Mouse (Mus musculus): Measurements from ENCODE around the gene Zfp143. TPM values are rescaled to one million over a fixed set of nuclear protein-coding genes. Genes with fewer than 3 reads are reported as not detected.
"Not testable (repeated sequence)": the region's sequence is repeated elsewhere in the genome, so short reads cannot be mapped to it uniquely, and the experiment has no call there.

Gene Zfp143
- polyA plus RNA-seq, 1 experiment from 2014 or later = 15.8 TPM

DNA sequence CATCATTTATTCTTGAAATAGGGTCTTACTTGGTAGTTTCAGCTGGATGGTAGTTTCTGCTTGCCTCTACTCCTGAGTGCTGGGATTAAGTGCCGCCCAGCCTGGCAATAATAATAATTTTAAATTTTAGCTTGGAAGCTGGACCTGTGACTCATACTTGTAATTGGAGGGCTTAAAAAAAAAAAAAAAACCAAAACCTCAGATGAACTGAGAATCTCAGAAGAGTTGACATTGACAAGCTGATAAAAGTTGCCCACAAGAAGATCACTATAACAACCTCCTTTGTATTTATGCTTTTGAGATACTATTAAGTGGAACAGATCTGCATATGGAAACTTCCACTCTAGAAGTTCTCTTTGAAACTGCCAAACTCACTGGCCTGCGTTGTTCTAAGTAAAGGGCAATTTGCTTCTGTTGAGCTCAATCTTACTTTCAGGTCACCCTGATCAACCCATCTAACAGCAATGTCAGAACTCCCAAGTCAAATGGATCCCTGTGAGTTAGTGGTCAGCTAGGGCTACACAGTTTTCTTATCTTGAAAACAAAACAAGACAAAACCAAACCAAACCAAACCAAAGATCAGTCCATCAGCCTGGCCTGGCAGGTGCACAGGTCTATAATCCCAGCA, 59.3 kb downstream of the Zfp143 start:
- Histone ChIP-seq H3K36me3 (no peaks in the 10 kb centered on the region), H3K4me2 (peak overlapping the region; percentile 73; the same call in 1 of the 2 replicates), H3K27ac (peak overlapping the region; percentile 93; the same call in 1 of the 2 replicates), H3K4me3 (replicated peaks) (no peak overlapping the region), H3K9ac (no peak overlapping the region), H3K27me3 (replicated peaks) (no peaks in the 10 kb centered on the region), H3K4me1 (peaks cover 6% of the 10 kb centered on the region; the same call in 1 of the 2 replicates), H3K9me3 (no peaks in the 10 kb centered on the region)
- 76% methylated on average over 2 of the region's 2 CpGs for WGBS
- no peak for ATAC-seq (ENCODE audit: insufficient read depth, low FRiP score, low read depth)

DNA sequence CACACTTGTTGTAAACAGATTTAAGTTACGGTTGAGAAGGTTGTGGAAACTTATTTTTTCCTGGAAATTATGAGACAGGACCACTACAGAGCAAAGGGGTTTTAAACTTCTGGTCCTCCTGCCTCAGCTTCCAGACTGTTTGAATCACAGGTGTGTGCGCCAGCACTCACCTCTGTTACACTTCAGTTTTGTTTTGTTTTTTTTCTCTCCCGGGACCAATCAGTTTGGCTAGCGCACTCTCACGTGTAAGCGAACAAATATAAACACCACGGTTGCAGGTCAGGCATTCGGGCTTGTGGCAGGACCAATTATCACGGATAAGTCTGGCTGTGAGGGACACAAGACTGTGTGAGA, 60.1 kb downstream of the Zfp143 start:
- H3K9ac ChIP-seq = peak overlapping the region; percentile 60
- ATAC-seq (ENCODE audit: insufficient read depth, low FRiP score, low read depth) = no peak
- H3K27me3 ChIP-seq (replicated peaks) = no peaks in the 10 kb centered on the region
- peak overlapping the region; percentile 73 for H3K4me2 ChIP-seq
- H3K4me3 ChIP-seq (replicated peaks) = peak overlapping the region; percentile 91
- H3K27ac ChIP-seq = peak overlapping the region; percentile 93
- peaks cover 6% of the 10 kb centered on the region; the same call in 1 of the 2 replicates for H3K4me1 ChIP-seq
- no peaks in the 10 kb centered on the region for H3K36me3 ChIP-seq
- WGBS = 2% methylated on average over 9 of the region's 9 CpGs
- no peaks in the 10 kb centered on the region for H3K9me3 ChIP-seq

DNA sequence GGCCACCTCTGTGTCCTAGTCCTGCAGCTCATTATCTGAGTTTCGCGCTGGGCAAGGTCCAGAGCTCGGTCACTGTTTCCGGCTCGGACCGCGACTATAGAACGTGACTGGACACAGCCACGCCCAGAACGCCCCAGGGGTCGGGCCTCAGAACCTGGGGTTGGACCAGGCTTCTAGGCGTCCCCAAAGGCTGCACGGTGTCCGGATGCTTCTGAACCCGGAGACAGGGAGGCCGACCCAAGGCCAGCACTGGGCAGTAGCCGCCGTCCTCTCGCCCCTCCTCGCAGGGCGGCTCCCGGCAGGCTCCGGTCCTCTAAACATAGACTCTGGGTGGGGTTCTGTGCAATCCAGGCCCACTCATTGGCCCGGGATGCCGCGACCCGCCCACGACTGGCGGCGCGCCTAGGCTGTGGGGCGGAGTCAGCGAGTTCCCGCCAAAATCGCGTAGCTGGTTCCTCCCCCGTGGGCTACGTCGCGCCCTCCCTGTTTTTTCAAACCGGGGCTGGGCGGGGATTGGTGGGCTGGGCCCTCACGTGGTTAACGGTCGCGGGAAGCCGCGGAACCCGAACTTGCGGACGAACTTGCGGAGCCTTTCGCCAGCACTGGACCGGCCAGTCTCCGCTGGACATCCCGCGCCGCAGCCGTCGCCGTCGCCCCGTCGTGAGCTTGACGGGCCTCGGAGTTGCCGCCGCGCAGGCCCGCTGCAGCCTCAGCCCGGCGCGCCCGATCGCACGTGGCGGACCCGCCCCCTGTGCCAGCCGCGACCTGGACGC, 60.7 kb downstream of the Zfp143 start, which contains the start of gene Wee1:
Wee1 (plus strand) TSS at position 531 of the 773 bp plus-strand sequence.
- Histone ChIP-seq H3K27ac (peak within 1 kb of the TSS; percentile 96), H3K4me2 (peak within 1 kb of the TSS; percentile 73), H3K36me3 (no peaks in the 10 kb centered on the region), H3K9me3 (no peaks in the 10 kb centered on the region), H3K27me3 (replicated peaks) (no peaks in the 10 kb centered on the region), H3K9ac (peak within 1 kb of the TSS; percentile 77), H3K4me3 (replicated peaks) (peak within 1 kb of the TSS; percentile 91), H3K4me1 (peaks cover 6% of the 10 kb centered on the region; the same call in 1 of the 2 replicates)
- peak; percentile 98 for ATAC-seq (ENCODE audit: insufficient read depth, low FRiP score, low read depth)
- under 1% methylated on average over 71 of the region's 81 CpGs for WGBS

DNA sequence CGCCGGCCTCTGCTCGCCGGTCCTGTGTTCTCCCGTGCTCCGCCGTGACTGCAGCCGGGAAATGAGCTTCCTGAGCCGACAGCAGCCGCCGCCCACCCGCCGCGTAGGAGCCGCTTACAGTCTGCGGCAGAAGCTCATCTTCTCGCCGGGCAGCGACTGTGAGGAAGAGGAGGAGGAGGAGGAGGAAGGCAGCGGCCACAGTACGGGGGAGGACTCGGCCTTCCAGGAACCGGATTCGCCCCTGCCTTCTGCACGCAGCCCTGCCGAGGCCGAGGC, 61.2 kb downstream of the Zfp143 start:
- Histone ChIP-seq H3K9ac (peak overlapping the region; percentile 77), H3K4me2 (peak overlapping the region; percentile 73), H3K4me1 (peaks cover 6% of the 10 kb centered on the region; the same call in 1 of the 2 replicates), H3K27ac (peak overlapping the region; percentile 96), H3K9me3 (no peaks in the 10 kb centered on the region), H3K36me3 (no peaks in the 10 kb centered on the region), H3K4me3 (replicated peaks) (peak overlapping the region; percentile 91), H3K27me3 (replicated peaks) (no peaks in the 10 kb centered on the region)
- under 1% methylated on average over 27 of the region's 27 CpGs for WGBS
- no peak for ATAC-seq (ENCODE audit: insufficient read depth, low FRiP score, low read depth)

DNA sequence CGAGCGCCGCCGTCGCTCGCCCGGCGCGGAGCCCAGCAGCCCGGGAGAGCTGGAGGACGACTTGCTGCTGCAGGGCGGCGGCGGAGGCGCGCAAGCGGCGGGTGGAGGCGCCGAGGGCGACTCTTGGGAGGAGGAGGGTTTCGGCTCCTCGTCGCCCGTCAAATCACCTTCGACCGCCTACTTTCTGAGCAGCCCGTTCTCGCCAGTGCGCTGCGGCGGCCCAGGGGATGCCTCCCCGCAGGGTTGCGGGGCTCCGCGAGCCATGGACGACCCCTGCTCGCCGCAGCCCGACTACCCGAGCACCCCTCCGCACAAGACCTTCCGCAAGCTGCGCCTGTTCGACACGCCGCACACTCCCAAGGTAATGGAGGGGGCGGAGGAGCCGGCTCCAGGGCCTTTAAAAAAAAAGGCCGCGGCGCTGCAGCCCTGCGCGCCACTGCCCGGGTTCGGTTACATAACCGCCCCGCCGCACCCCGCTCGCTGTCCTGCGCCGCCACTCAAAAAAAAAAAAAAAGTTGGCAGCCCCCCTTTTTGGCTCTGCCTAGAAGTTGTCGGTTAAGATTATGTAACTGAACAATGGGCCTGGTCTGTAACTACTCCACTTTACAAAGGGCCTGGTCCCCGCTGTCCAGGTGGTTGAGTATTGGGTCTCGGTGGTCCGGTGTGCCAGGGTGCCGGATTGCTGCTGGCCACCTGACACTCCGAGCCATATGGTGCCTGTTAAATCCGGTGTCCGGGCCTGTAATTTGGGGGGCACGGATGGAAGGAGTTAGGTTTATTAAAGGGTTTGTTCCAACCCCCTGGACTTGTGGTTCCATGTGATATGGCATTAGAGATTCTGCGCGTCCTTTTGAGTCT, 61.8 kb downstream of the Zfp143 start:
- Histone ChIP-seq H3K4me3 (replicated peaks) (peak overlapping the region; percentile 91), H3K27me3 (replicated peaks) (no peaks in the 10 kb centered on the region), H3K27ac (peak overlapping the region; percentile 96), H3K4me1 (peaks cover 6% of the 10 kb centered on the region; the same call in 1 of the 2 replicates), H3K4me2 (peak overlapping the region; percentile 73), H3K9ac (peak overlapping the region; percentile 77), H3K9me3 (no peaks in the 10 kb centered on the region), H3K36me3 (peaks cover 4% of the 10 kb centered on the region; the same call in 1 of the 2 replicates)
- under 1% methylated on average over 72 of the region's 74 CpGs for WGBS
- ATAC-seq (ENCODE audit: insufficient read depth, low FRiP score, low read depth) = peak; percentile 2; the same call in 1 of the 2 replicates

DNA sequence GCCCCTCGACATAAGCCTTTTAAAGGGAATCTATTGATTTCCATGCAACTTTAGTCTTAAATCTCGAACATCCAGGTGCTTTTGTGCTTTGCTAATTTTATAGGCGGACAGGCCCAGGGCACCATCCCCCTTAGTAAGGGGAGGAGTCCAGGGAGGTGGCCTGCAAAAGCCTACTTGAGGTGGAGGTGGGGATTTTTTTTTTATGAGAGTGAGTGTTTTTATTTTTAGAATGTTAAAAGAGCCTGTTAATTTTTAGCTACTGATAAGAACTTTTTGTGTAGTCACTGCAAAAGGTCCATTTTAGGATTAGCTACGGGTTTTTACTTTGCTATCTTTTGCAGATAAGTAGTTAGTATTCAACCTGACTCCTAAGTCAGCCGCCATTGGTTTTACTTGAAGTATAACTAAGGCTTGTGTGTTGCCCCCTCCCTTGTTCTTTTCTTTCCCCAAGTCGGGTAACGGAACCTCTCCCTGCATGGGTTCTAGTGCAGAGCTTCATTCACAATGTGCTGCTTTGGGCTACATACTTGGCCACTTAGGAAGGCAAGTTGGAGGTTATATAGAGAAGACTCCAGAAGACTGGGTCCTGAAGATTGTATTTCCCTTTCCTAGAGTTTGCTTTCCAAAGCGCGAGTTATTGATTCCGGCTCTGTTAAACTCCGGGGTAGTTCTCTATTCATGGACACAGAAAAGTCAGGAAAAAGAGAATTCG, 63.0 kb downstream of the Zfp143 start:
- peaks cover 10% of the 10 kb centered on the region for H3K36me3 ChIP-seq
- no peak for ATAC-seq (ENCODE audit: insufficient read depth, low FRiP score, low read depth)
- H3K4me2 ChIP-seq = peak overlapping the region; percentile 73
- no peaks in the 10 kb centered on the region for H3K9me3 ChIP-seq
- peaks cover 6% of the 10 kb centered on the region; the same call in 1 of the 2 replicates for H3K4me1 ChIP-seq
- 0 out of 2 replicates have a peak overlapping the region, but pooled peaks have one; percentile 34 for H3K9ac ChIP-seq
- no peaks in the 10 kb centered on the region for H3K27me3 ChIP-seq (replicated peaks)
- WGBS = 36% methylated on average over 12 of the region's 12 CpGs
- peak overlapping the region; percentile 91 for H3K4me3 ChIP-seq (replicated peaks)
- H3K27ac ChIP-seq = peak overlapping the region; percentile 96; the same call in 1 of the 2 replicates

DNA sequence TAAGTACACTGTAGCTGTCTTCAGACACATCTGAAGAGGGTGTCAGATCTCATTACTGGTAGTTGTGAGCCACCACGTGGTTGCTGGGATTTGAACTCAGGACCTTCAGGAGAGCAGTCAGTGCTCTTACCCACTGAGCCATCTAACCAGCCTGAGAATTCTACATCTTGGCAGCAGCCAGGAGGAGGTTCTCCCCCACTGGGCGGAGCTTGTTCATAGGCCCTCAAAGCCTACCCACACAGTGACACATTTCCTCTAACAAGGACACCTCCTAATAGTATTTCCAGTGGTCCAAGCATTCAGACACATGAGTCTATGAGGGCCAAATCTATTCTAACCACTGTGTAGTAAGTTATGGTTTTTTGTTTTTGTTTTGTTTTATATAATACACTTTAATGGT, 67.5 kb downstream of the Zfp143 start:
- peaks cover 27% of the 10 kb centered on the region for H3K36me3 ChIP-seq
- no peak for ATAC-seq (ENCODE audit: insufficient read depth, low FRiP score, low read depth)
- 84% methylated on average over 2 of the region's 2 CpGs for WGBS

DNA sequence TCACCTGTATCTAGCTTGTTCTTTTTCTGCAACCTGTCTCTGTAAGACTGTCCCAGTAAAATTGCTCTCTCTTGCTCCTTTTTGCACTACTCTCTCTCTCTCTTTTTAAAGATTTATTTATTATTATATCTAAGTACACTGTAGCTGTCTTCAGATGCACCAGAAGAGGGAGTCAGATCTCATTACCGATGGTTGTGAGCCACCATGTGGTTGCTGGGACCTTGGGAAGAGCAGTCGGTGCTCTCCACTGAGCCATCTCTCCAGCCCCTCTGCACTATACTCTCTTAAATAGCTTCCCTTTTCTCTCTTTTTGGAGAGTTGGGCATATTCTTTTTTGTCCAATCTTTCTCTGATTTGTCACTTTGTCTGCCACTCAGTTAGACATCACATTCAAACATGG, 71.3 kb downstream of the Zfp143 start:
- not testable (repeated sequence) for H3K4me1 ChIP-seq; ATAC-seq (ENCODE audit: insufficient read depth, low FRiP score, low read depth); H3K9me3 ChIP-seq; H3K27ac ChIP-seq; H3K27me3 ChIP-seq (replicated peaks); H3K4me2 ChIP-seq; H3K4me3 ChIP-seq (replicated peaks); H3K9ac ChIP-seq
- H3K36me3 ChIP-seq = peaks cover 48% of the 10 kb centered on the region
- WGBS = 83% methylated on average over 2 of the region's 2 CpGs

More for the DNA sequence above, 67.5 kb downstream of the Zfp143 start:
- Histone ChIP-seq H3K9ac (no peak overlapping the region), H3K4me1 (peaks cover 6% of the 10 kb centered on the region; the same call in 1 of the 2 replicates), H3K27ac (no peak overlapping the region), H3K4me2 (no peak overlapping the region), H3K27me3 (replicated peaks) (no peaks in the 10 kb centered on the region), H3K4me3 (replicated peaks) (no peak overlapping the region), H3K9me3 (no peaks in the 10 kb centered on the region)

DNA sequence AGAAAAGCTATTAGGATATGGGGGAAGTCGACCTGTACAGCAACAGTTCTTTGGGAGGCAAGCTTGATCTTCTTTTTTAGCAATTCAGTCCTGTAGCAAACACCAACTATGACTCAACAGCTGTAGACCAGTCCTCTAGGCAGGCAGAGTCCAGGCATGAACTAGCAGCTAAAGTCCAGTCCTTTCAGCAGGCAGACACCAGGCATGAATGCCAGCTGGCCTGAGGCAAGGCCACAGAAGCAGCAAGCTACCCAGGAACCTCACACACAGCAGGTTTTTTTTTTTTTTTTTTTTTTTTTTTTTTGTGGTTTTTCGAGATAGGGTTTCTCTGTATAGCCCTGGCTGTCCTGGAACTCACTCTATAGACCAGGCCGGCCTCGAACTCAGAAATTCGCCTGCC, 73.0 kb downstream of the Zfp143 start:
- Histone ChIP-seq H3K4me3 (replicated peaks) (no peak overlapping the region), H3K9ac (no peak overlapping the region), H3K4me2 (no peak overlapping the region), H3K9me3 (no peaks in the 10 kb centered on the region), H3K27me3 (replicated peaks) (no peaks in the 10 kb centered on the region), H3K27ac (no peak overlapping the region), H3K36me3 (peaks cover 48% of the 10 kb centered on the region), H3K4me1 (no peaks in the 10 kb centered on the region)
- 90% methylated on average over 5 of the region's 5 CpGs for WGBS
- no peak for ATAC-seq (ENCODE audit: insufficient read depth, low FRiP score, low read depth)

DNA sequence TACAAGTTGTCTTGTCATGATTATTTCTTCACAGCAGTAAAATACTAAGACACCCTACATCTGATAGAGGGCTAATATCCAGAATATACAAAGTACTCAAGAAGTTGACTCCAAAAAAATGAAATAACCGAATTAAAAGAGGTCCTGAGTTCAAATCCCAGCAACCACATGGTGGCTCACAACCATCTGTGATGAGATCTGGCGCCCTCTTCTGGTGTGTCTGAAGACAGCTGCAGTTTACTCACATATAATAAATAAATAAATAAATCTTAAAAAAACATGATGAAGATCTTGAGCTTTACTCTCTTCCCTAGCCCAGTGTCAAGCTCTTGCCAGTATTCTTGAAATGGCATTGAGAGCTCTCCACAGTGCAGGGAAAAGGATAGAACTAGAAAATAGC, 77.5 kb downstream of the Zfp143 start:
- no peak overlapping the region for H3K4me3 ChIP-seq (replicated peaks)
- no peaks in the 10 kb centered on the region for H3K9me3 ChIP-seq
- 82% methylated on average over 2 of the region's 2 CpGs for WGBS
- H3K9ac ChIP-seq = no peak overlapping the region
- no peaks in the 10 kb centered on the region for H3K4me1 ChIP-seq
- no peak overlapping the region for H3K27ac ChIP-seq
- ATAC-seq (ENCODE audit: insufficient read depth, low FRiP score, low read depth) = no peak
- H3K36me3 ChIP-seq = peaks cover 60% of the 10 kb centered on the region
- no peak overlapping the region for H3K4me2 ChIP-seq
- no peaks in the 10 kb centered on the region for H3K27me3 ChIP-seq (replicated peaks)

DNA sequence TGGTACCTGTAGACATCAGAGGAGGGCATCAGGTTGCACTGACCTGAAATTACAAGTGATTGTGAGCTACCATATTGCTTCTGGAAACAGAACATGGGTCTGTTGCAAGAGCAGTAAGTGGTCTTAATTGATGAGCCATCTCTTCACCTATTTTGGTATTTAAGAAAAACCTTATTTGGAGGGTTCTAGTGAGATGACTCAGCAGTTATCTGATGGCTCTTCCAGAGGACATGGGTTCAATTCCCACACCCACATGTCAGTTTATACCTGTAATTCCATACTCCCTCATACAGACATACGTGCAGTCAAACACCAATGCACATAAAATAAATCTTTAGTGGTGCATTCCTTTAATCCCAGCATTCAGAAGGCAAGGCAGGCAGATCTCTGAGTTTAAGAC, 82.8 kb downstream of the Zfp143 start:
- Histone ChIP-seq H3K27ac (no peak overlapping the region), H3K9me3 (no peaks in the 10 kb centered on the region), H3K4me3 (replicated peaks) (no peak overlapping the region), H3K9ac (no peak overlapping the region), H3K27me3 (replicated peaks) (no peaks in the 10 kb centered on the region), H3K4me2 (no peak overlapping the region), H3K36me3 (peaks cover 37% of the 10 kb centered on the region), H3K4me1 (no peaks in the 10 kb centered on the region)
- 92% methylated on average over 1 of the region's 1 CpGs for WGBS
- no peak for ATAC-seq (ENCODE audit: insufficient read depth, low FRiP score, low read depth)
